Mouse (Mus musculus) heart, adult 2 months (tissue): ENCODE measurements around the gene Atp5f1. TPM values are rescaled to one million over a fixed set of nuclear protein-coding genes. Genes with fewer than 3 reads are reported as not detected.
"Not testable (repeated sequence)": the region's sequence is repeated elsewhere in the genome, so short reads cannot be mapped to it uniquely, and the experiment has no call there.

ENCODE experiments used
- DNase-seq, 2 experiments: peaks; one replicate each; pipeline ENCODE4 v3.0.0; 2021
- H3K27ac ChIP-seq: fragments of 200-600 bp; 2 replicates; pipeline ENCODE4 v1.8.1; 2022
- H3K27me3 ChIP-seq: fragments of 200-500 bp; 2 replicates; pipeline ENCODE4 v1.6.1; 2012; ENCODE audit warnings: mild to moderate bottlenecking, low read length, inconsistent platforms, mixed read lengths; ENCODE audit not compliant: control insufficient read depth, insufficient read depth
- H3K36me3 ChIP-seq: fragments of 200-500 bp; 2 replicates; pipeline ENCODE4 v1.6.1; 2012; ENCODE audit warnings: low read length, inconsistent platforms; ENCODE audit not compliant: control insufficient read depth, insufficient read depth
- H3K4me1 ChIP-seq: fragments of 200-500 bp; 2 replicates; pipeline ENCODE4 v1.6.1; 2011; ENCODE audit warnings: low read length; ENCODE audit not compliant: control insufficient read depth, insufficient read depth
- H3K4me3 ChIP-seq: fragments of 200-600 bp; 2 replicates; pipeline ENCODE4 v1.8.1; 2022
- H3K79me2 ChIP-seq: fragments of 200-500 bp; replicated peaks from 2 replicates; pipeline ENCODE4 v1.6.1; 2012; ENCODE audit warnings: mild to moderate bottlenecking, inconsistent platforms, low read length, moderate library complexity, mixed read lengths; ENCODE audit not compliant: control insufficient read depth, insufficient read depth
- H3K9ac ChIP-seq: fragments of 200-500 bp; 2 replicates; pipeline ENCODE4 v1.6.1; 2012; ENCODE audit warnings: low read depth, mild to moderate bottlenecking, control low read depth, inconsistent platforms, low read length, mixed read lengths
- CTCF ChIP-seq: fragments of 200-600 bp; IDR thresholded peaks from 2 replicates; pipeline ENCODE4 v1.8.1; 2022; ENCODE audit warnings: antibody characterized with exemption, mild to moderate bottlenecking, moderate library complexity
- EP300 ChIP-seq: fragments of 200-500 bp; IDR thresholded peaks from 2 replicates; pipeline ENCODE4 v1.6.1; 2011; ENCODE audit warnings: low read depth, low read length, control low read depth; ENCODE audit not compliant: insufficient read depth
- POLR2A ChIP-seq: fragments of 200-500 bp; IDR thresholded peaks from 2 replicates; pipeline ENCODE4 v1.6.1; 2011; ENCODE audit warnings: mild to moderate bottlenecking, low read depth, low read length, control low read depth; ENCODE audit not compliant: insufficient read depth
- WGBS: fragments of 180-500 bp; shearing (Covaris S2); methylation state at CpG from one replicate; pipeline ENCODE4 v1.1.7; 2018; 5-methylcytosine and 5-hydroxymethylcytosine counted together
- intact Hi-C: fragments of 180-260 bp; cut with DNase I; formaldehyde crosslinking; loops from one replicate; pipeline ENCODE4 v1.15.1; 2025
- polyA plus RNA-seq: library from polyadenylated mRNA; depleted of rRNA; stranded (reverse); fragments of >200 nt; gene quantifications from 2 replicates; pipeline ENCODE4 v1.2.3, GENCODE M21; 2012
- total RNA-seq, 2 experiments: library from RNA; stranded (reverse); gene quantifications; 2 replicates each; pipeline ENCODE4 v1.2.3; 2021

Atp5f1 gene
- total and polyA plus RNA-seq, 3 experiments, result 478 to 1,219 (median 1,076) TPM

- H3K9ac ChIP-seq, result no peak overlapping the region
- WGBS, result 89% methylated on average over 3 of the region's 3 CpGs
- H3K79me2 ChIP-seq, result no peaks in the 10 kb centered on the region
- no peak overlapping the region for H3K4me3 ChIP-seq
- DNase-seq, result no peak
- no peak for TF ChIP-seq POLR2A
- TF ChIP-seq CTCF, result no peak
- no peak for TF ChIP-seq EP300
- no peaks in the 10 kb centered on the region for H3K27me3 ChIP-seq
- H3K36me3 ChIP-seq, result no peaks in the 10 kb centered on the region
- intact Hi-C loops, result no loop called here
- no peaks in the 10 kb centered on the region for H3K4me1 ChIP-seq
- no peak overlapping the region for H3K27ac ChIP-seq
Observed at GRCm38 (mm10) chr3:105928195-105928569, 31.7 kb downstream of the Atp5f1 start.

DNA sequence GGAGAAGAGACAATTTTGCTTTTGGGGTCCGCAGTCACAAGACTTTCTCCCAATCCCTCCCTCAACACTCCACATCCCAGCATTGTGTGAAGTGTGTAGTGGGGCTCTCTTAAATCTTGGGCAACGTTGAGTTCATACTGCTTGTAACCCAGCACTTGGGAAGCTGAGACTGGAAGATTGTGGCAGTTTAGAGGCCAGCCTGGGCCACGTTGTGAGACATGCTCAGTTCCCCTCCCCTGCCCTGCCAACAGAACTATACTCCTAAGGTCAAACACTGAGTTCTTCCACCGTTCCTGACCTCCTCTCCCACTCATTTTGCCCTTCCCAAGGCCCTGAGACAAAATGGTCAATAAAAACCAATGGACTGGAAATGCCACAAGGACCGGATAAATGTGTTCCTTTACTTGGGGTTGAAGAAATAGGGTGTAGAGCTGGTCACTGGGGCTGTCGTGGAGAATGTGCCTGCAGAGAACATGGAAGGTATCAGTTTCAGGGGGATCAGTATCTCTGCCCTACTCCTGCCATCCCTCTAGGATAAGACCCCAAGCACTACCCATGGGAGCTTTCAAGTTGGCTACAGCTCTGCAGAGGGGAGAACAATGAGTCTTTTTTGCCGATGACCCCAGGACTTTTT lies 32.2 kb downstream of the Atp5f1 start:
- WGBS, result 83% methylated on average over 7 of the region's 7 CpGs
- TF ChIP-seq POLR2A, result no peak
- TF ChIP-seq EP300, result no peak
- no peak overlapping the region for H3K9ac ChIP-seq

DNA sequence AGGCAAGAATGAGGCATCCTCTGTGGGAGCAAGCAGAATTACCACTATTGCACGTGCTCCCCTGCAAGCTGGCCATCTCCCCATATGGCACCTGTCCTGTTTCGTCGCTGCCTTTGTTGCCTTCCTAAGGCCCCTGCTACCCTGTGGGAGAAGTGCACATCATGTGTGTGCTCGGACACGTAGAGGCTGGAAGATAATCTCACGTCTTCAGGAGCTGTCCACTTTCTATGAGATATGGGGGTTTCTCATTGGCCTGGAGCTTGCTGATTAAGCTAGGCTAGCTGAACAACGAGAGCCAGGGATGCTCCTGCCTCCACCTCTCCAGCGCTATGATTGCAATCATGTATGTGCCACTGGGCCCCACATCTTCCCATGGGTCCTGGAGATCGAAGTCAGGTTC lies 35.3 kb downstream of the Atp5f1 start:
- no peak overlapping the region for H3K27ac ChIP-seq
- TF ChIP-seq CTCF (no peak), POLR2A (no peak), EP300 (no peak)
- H3K27me3 ChIP-seq, result no peaks in the 10 kb centered on the region
- H3K36me3 ChIP-seq, result no peaks in the 10 kb centered on the region
- no peaks in the 10 kb centered on the region for H3K79me2 ChIP-seq
- 85% methylated on average over 9 of the region's 9 CpGs for WGBS
- no peak for DNase-seq
- no peak overlapping the region for H3K4me3 ChIP-seq
- H3K4me1 ChIP-seq, result no peaks in the 10 kb centered on the region
- intact Hi-C loops, result no loop called here
- no peak overlapping the region for H3K9ac ChIP-seq

More for the DNA sequence above, 32.2 kb downstream of the Atp5f1 start:
- Histone ChIP-seq H3K4me3 (no peak overlapping the region), H3K36me3 (no peaks in the 10 kb centered on the region), H3K27me3 (no peaks in the 10 kb centered on the region), H3K79me2 (no peaks in the 10 kb centered on the region), H3K4me1 (no peaks in the 10 kb centered on the region), H3K27ac (no peak overlapping the region)
- DNase-seq, result no peak
- intact Hi-C loops, result no loop called here

GRCm38 (mm10) chr3:105921959-105922358 lies 37.9 kb downstream of the Atp5f1 start:
- H3K36me3 ChIP-seq, result no peaks in the 10 kb centered on the region
- no peaks in the 10 kb centered on the region for H3K4me1 ChIP-seq
- H3K27ac ChIP-seq, result no peak overlapping the region
- no peak overlapping the region for H3K9ac ChIP-seq
- no peaks in the 10 kb centered on the region for H3K79me2 ChIP-seq
- intact Hi-C loops, result no loop called here
- WGBS, result 59% methylated on average over 2 of the region's 2 CpGs
- no peak for DNase-seq
- no peaks in the 10 kb centered on the region for H3K27me3 ChIP-seq
- TF ChIP-seq POLR2A (no peak), EP300 (no peak), CTCF (no peak)
- H3K4me3 ChIP-seq, result no peak overlapping the region

DNA sequence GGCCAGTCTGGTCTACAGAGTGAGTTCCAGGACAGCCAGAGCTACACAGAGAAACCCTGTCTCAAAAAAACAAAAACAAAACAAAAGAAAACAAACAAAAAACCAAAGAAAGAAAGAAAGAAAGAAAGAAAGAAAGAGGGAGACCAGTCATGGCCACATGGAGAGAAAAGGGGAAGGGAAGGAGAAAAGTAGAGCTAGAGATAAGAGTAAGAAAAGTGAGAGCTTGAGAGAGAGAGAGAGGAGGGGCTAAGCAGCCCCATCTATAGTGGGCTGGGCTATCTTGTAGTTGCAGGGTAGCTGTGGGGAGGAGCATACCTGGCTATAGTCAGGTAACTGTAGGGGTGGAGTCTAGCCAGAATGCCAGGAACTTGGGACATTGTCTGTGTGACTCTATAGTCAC lies 39.2 kb downstream of the Atp5f1 start:
- H3K79me2 ChIP-seq, H3K27me3 ChIP-seq, H3K4me3 ChIP-seq, H3K4me1 ChIP-seq, H3K27ac ChIP-seq, intact Hi-C loops, H3K36me3 ChIP-seq, H3K9ac ChIP-seq, DNase-seq: not testable (repeated sequence)

- Histone ChIP-seq H3K27ac (no peak overlapping the region), H3K9ac (no peak overlapping the region)
- TF ChIP-seq CTCF, result no peak
- no peak for TF ChIP-seq EP300
- no peak for TF ChIP-seq POLR2A
Observed at GRCm38 (mm10) chr3:105918355-105918745, 41.5 kb downstream of the Atp5f1 start.

More at GRCm38 (mm10) chr3:105918355-105918745, 41.5 kb downstream of the Atp5f1 start:
- 41% methylated on average over 3 of the region's 3 CpGs for WGBS
- peaks cover 4% of the 10 kb centered on the region for H3K4me1 ChIP-seq
- H3K79me2 ChIP-seq, result no peaks in the 10 kb centered on the region
- DNase-seq, result no peak
- intact Hi-C loops, result no loop called here
- no peaks in the 10 kb centered on the region for H3K36me3 ChIP-seq
- H3K4me3 ChIP-seq, result no peak overlapping the region
- H3K27me3 ChIP-seq, result no peaks in the 10 kb centered on the region
